Mouse (Mus musculus) lung, embryonic 15.5 days (tissue): ENCODE data around the gene Fitm1. TPM values are rescaled to one million over a fixed set of nuclear protein-coding genes. Genes with fewer than 3 reads are reported as not detected.

Experiments
- polyA plus RNA-seq: library from polyadenylated mRNA; unstranded; fragments of >200 nt; fragmentation: Nextera tagmentation; extraction: Ambion mirVana; gene quantifications from 2 replicates; pipeline ENCODE4 v1.2.1, GENCODE M21; 2015

Fitm1 gene
- polyA plus RNA-seq, 1 experiment from 2014 or later, result 3.7 TPM

Other genes with a start within 250 kb of the Fitm1 start
- gene Dhrs4, start 96.9 kb upstream of the Fitm1 start, polyA plus RNA-seq, result 112 and 114 TPM in 2 replicates
- gene Carmil3, start 85.0 kb upstream of the Fitm1 start, polyA plus RNA-seq, result 1.3 and 1.6 TPM in 2 replicates
- gene Cpne6, start 65.2 kb upstream of the Fitm1 start, polyA plus RNA-seq, result 0.11 and 0.23 TPM in 2 replicates
- gene Nrl, start 50.6 kb upstream of the Fitm1 start, polyA plus RNA-seq, result not detected in 2 replicates
- gene Pck2, start 35.4 kb upstream of the Fitm1 start, polyA plus RNA-seq, result 66.0 and 67.2 TPM in 2 replicates
- gene Dcaf11, start 15.6 kb upstream of the Fitm1 start, polyA plus RNA-seq, result 67.7 and 72.6 TPM in 2 replicates
- gene A730061H03Rik, start 15.2 kb upstream of the Fitm1 start, polyA plus RNA-seq, result 0.79 and 1.2 TPM in 2 replicates
- 168 and 171 TPM in 2 replicates for gene Psme1, start 2.5 kb downstream of the Fitm1 start, polyA plus RNA-seq
- gene Emc9, start 9.7 kb downstream of the Fitm1 start, polyA plus RNA-seq, result 4.1 and 5.1 TPM in 2 replicates
- 234 and 238 TPM in 2 replicates for gene Psme2, start 15.5 kb downstream of the Fitm1 start, polyA plus RNA-seq
- 14.5 and 16.0 TPM in 2 replicates for gene Rnf31, start 16.1 kb downstream of the Fitm1 start, polyA plus RNA-seq
- 12.5 and 14.4 TPM in 2 replicates for gene Irf9, start 28.0 kb downstream of the Fitm1 start, polyA plus RNA-seq
- 22.9 and 25.5 TPM in 2 replicates for gene Rec8, start 42.4 kb downstream of the Fitm1 start, polyA plus RNA-seq
- gene Ipo4, start 60.3 kb downstream of the Fitm1 start, polyA plus RNA-seq, result 81.2 and 95.6 TPM in 2 replicates
- gene Gm49378, start 62.3 kb downstream of the Fitm1 start, polyA plus RNA-seq, result 0.44 and 2.0 TPM in 2 replicates
- 119 and 126 TPM in 2 replicates for gene Tm9sf1, start 68.2 kb downstream of the Fitm1 start, polyA plus RNA-seq
- gene Tssk4, start 74.6 kb downstream of the Fitm1 start, polyA plus RNA-seq, result 0.88 and 1.1 TPM in 2 replicates
- gene Mdp1, start 84.9 kb downstream of the Fitm1 start, polyA plus RNA-seq, result 56.5 TPM in 2 replicates
- 60.2 and 68.1 TPM in 2 replicates for gene Gmpr2, start 96.3 kb downstream of the Fitm1 start, polyA plus RNA-seq
- gene Nedd8, start 96.5 kb downstream of the Fitm1 start, polyA plus RNA-seq, result 509 and 542 TPM in 2 replicates
- 46.9 and 48.3 TPM in 2 replicates for gene Tinf2, start 106.2 kb downstream of the Fitm1 start, polyA plus RNA-seq
- 2.2 and 2.8 TPM in 2 replicates for gene Tgm1, start 138.3 kb downstream of the Fitm1 start, polyA plus RNA-seq
- 31.8 and 33.2 TPM in 2 replicates for gene Rabggta, start 146.6 kb downstream of the Fitm1 start, polyA plus RNA-seq
- 86.7 and 88.4 TPM in 2 replicates for gene Dhrs1, start 170.1 kb downstream of the Fitm1 start, polyA plus RNA-seq
- gene Nop9, start 170.1 kb downstream of the Fitm1 start, polyA plus RNA-seq, result 39.2 and 41.4 TPM in 2 replicates
- 0.55 and 0.80 TPM in 2 replicates for gene Cideb, start 182.8 kb downstream of the Fitm1 start, polyA plus RNA-seq
- gene Ltb4r2, start 185.8 kb downstream of the Fitm1 start, polyA plus RNA-seq, result 0.25 and 0.35 TPM in 2 replicates
- gene Ltb4r1, start 190.3 kb downstream of the Fitm1 start, polyA plus RNA-seq, result 1.7 and 2.6 TPM in 2 replicates
- gene Adcy4, start 208.5 kb downstream of the Fitm1 start, polyA plus RNA-seq, result 14.3 and 18.0 TPM in 2 replicates
- 43.4 and 45.6 TPM in 2 replicates for gene Ripk3, start 213.2 kb downstream of the Fitm1 start, polyA plus RNA-seq
- gene Nfatc4, start 247.5 kb downstream of the Fitm1 start, polyA plus RNA-seq, result 50.9 and 52.7 TPM in 2 replicates